Mouse (Mus musculus) E14TG2a.4 (cell line): ENCODE measurements around the gene Tmem216.
A peak's percentile ranks its signal among the peaks of the same experiment; 100 is the strongest.
"Not testable (repeated sequence)": the region's sequence is repeated elsewhere in the genome, so short reads cannot be mapped to it uniquely, and the experiment has no call there.

ENCODE experiments used
- H3K27me3 ChIP-seq: 2 replicates; pipeline ENCODE4 v1.6.1; 2014; ENCODE audit warnings: low read length, control low read depth; ENCODE audit not compliant: insufficient read depth
- H3K36me3 ChIP-seq: 2 replicates; pipeline ENCODE4 v1.6.1; 2014; ENCODE audit warnings: low read length, control low read depth; ENCODE audit not compliant: insufficient read depth
- H3K4me1 ChIP-seq: replicated peaks from 2 replicates; pipeline ENCODE4 v1.6.1; 2014; ENCODE audit warnings: low read depth, low read length, control low read depth
- H3K4me3 ChIP-seq: replicated peaks from 2 replicates; pipeline ENCODE4 v1.5.1; 2014; ENCODE audit warnings: mild to moderate bottlenecking, low read length
- H3K9me3 ChIP-seq: 2 replicates; pipeline ENCODE4 v1.6.1; 2014; ENCODE audit warnings: low read length, control low read depth
- CTCF ChIP-seq: conservative IDR thresholded peaks from 2 replicates; pipeline ENCODE4 v1.5.1; 2014; ENCODE audit warnings: low read length
- NANOG ChIP-seq: IDR thresholded peaks from 2 replicates; pipeline ENCODE4 v1.6.1; 2014; ENCODE audit warnings: borderline replicate concordance, low read length, mixed read lengths
- POU5F1 ChIP-seq: IDR thresholded peaks from 2 replicates; pipeline ENCODE4 v1.6.1; 2014; ENCODE audit warnings: low read length, borderline replicate concordance

The Tmem216 gene

GRCm38 (mm10) chr19:10557837-10558375, 1.9 kb upstream of the Tmem216 start:
- H3K4me1 ChIP-seq: peaks cover 29% of the 10 kb centered on the region
- not testable (repeated sequence) for H3K9me3 ChIP-seq, H3K27me3 ChIP-seq, H3K36me3 ChIP-seq, H3K4me3 ChIP-seq
- TF ChIP-seq CTCF: peak; percentile 21; the same call in 1 of the 2 replicates

- peaks cover 29% of the 10 kb centered on the region for H3K4me1 ChIP-seq
- TF ChIP-seq NANOG (peak; percentile 51; the same call in 1 of the 2 replicates), CTCF (no peak)
- H3K36me3 ChIP-seq: peaks cover 11% of the 10 kb centered on the region
- no peak overlapping the region for H3K4me3 ChIP-seq
- no peaks in the 10 kb centered on the region for H3K9me3 ChIP-seq
- H3K27me3 ChIP-seq: no peaks in the 10 kb centered on the region
These were observed 1.4 kb upstream of the Tmem216 start for GRCm38 (mm10) chr19:10557430-10557829.

- no peaks in the 10 kb centered on the region for H3K27me3 ChIP-seq
- peaks cover 29% of the 10 kb centered on the region for H3K4me1 ChIP-seq
- TF ChIP-seq POU5F1 (no peak), NANOG (no peak), CTCF (no peak)
- H3K36me3 ChIP-seq: peaks cover 16% of the 10 kb centered on the region
- H3K9me3 ChIP-seq: no peaks in the 10 kb centered on the region
- no peak overlapping the region for H3K4me3 ChIP-seq
These were observed 963 bp upstream of the Tmem216 start for GRCm38 (mm10) chr19:10557001-10557400.

GRCm38 (mm10) chr19:10539454-10539853, 16.6 kb downstream of the Tmem216 start:
- H3K4me1 ChIP-seq: peaks cover 17% of the 10 kb centered on the region
- no peak overlapping the region for H3K4me3 ChIP-seq
- H3K36me3 ChIP-seq: peaks cover 98% of the 10 kb centered on the region
- TF ChIP-seq POU5F1 (no peak), NANOG (no peak), CTCF (no peak)
- H3K9me3 ChIP-seq: no peaks in the 10 kb centered on the region
- H3K27me3 ChIP-seq: no peaks in the 10 kb centered on the region

GRCm38 (mm10) chr19:10530082-10530481, 26.0 kb downstream of the Tmem216 start:
- peaks cover 77% of the 10 kb centered on the region for H3K36me3 ChIP-seq
- H3K9me3 ChIP-seq: no peaks in the 10 kb centered on the region
- H3K27me3 ChIP-seq: no peaks in the 10 kb centered on the region
- peaks cover 19% of the 10 kb centered on the region for H3K4me1 ChIP-seq
- TF ChIP-seq POU5F1 (no peak), NANOG (no peak), CTCF (peak; percentile 35)
- no peak overlapping the region for H3K4me3 ChIP-seq

- H3K27me3 ChIP-seq: no peaks in the 10 kb centered on the region
- TF ChIP-seq NANOG (no peak), CTCF (peak; percentile 72)
These were observed 30.1 kb downstream of the Tmem216 start, which contains the start of gene Sdhaf2 for GRCm38 (mm10) chr19:10525910-10526309. TSS of gene Sdhaf2 (minus strand) at chr19:10526142.

GRCm38 (mm10) chr19:10525106-10525901, 30.7 kb downstream of the Tmem216 start, which contains the start of gene Cpsf7:
TSS of gene Cpsf7 (plus strand) at chr19:10525266.
- no peaks in the 10 kb centered on the region for H3K27me3 ChIP-seq
- TF ChIP-seq NANOG (no peak), CTCF (no peak), POU5F1 (no peak)
- peaks cover 41% of the 10 kb centered on the region for H3K36me3 ChIP-seq
- H3K4me1 ChIP-seq: peaks cover 31% of the 10 kb centered on the region
- peak within 1 kb of the TSS; percentile 95 for H3K4me3 ChIP-seq
- H3K9me3 ChIP-seq: no peaks in the 10 kb centered on the region

More at GRCm38 (mm10) chr19:10525910-10526309, 30.1 kb downstream of the Tmem216 start, which contains the start of gene Sdhaf2:
- H3K4me3 ChIP-seq: peak within 1 kb of the TSS; percentile 95
- peaks cover 47% of the 10 kb centered on the region for H3K36me3 ChIP-seq
- H3K4me1 ChIP-seq: peaks cover 31% of the 10 kb centered on the region
- H3K9me3 ChIP-seq: no peaks in the 10 kb centered on the region

GRCm38 (mm10) chr19:10524784-10525105, 31.3 kb downstream of the Tmem216 start:
- peak overlapping the region; percentile 95 for H3K4me3 ChIP-seq
- H3K36me3 ChIP-seq: peaks cover 39% of the 10 kb centered on the region
- TF ChIP-seq CTCF (no peak), NANOG (no peak), POU5F1 (no peak)
- H3K9me3 ChIP-seq: no peaks in the 10 kb centered on the region
- H3K27me3 ChIP-seq: no peaks in the 10 kb centered on the region
- H3K4me1 ChIP-seq: peaks cover 31% of the 10 kb centered on the region
